Mouse (Mus musculus): Measurements from ENCODE around the gene Insig2.

The Insig2 gene

GRCm38 (mm10) chr1:121280501-121280900, 51.9 kb downstream of the Insig2 start:
- TF ChIP-seq GATA4 (IDR thresholded peaks at IDR 0.05; ENCODE audit: insufficient replicate concordance, low read length): no peak

DNA sequence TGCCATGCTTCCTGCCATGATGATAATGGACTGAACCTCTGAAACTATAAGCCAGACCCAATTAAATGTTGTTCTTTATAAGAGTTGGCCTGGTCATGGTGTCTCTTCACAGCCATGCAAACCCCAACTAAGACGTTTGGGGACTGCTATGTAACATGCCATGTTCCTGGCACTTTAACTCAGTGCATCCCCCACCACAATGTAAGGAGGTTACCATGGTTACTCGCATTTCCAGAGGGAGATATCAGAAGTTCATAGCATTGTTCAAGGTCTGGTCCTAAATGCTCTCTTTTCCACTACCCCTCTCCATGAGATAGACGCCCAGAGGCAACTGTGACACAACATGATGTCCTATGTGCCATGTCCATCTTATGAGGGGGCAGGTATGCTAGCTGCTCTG, 54.0 kb downstream of the Insig2 start:
- TF ChIP-seq GATA4 (IDR thresholded peaks at IDR 0.05; ENCODE audit: insufficient replicate concordance, low read length): no peak

DNA sequence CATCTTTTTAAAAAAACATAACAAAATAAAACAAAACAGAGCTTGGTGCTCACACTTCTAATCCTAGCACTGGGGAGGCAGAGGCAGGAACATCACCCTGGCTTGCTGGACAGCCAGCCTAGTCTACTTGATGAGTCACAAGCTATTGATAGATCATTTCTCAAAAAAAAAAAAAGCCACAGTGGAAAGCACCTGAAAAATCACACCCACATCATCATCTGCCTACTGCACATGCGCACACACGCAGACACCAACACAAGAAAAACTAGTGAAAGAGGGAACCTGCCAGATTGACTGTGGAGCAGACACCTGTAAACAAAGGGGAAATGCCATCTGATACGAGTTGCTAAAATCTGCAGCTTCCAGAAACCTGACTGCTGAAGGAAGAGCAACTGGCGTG, 54.9 kb downstream of the Insig2 start:
- TF ChIP-seq GATA4 (IDR thresholded peaks at IDR 0.05; ENCODE audit: insufficient replicate concordance, low read length): no peak

DNA sequence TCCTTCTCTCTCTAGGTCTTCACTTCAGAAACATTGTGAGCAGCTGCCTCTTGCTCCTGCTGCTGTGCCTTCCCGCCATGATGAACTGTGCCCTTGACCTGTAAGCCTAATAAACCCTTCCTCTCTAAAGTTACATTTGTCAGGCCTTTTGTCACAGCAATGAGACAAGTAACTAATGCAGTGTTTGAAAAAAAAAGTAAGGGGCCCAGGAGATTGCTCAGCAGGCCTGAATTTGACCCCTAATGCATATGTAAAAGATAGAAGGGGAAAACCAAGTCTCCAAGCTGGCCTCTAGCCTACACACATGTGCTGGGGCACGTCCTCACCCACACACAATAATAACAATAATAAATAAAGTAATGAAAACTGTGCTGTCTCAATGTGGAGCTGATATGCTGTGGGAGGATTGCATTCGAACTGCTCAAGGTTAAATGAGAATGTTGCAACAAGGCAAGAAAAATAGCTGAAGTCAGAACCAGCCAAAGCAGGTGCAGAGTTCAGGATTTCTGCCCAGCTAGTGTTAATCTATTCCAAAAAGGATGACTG, 56.4 kb downstream of the Insig2 start:
- no peak for TF ChIP-seq GATA4 (IDR thresholded peaks at IDR 0.05; ENCODE audit: insufficient replicate concordance, low read length)

DNA sequence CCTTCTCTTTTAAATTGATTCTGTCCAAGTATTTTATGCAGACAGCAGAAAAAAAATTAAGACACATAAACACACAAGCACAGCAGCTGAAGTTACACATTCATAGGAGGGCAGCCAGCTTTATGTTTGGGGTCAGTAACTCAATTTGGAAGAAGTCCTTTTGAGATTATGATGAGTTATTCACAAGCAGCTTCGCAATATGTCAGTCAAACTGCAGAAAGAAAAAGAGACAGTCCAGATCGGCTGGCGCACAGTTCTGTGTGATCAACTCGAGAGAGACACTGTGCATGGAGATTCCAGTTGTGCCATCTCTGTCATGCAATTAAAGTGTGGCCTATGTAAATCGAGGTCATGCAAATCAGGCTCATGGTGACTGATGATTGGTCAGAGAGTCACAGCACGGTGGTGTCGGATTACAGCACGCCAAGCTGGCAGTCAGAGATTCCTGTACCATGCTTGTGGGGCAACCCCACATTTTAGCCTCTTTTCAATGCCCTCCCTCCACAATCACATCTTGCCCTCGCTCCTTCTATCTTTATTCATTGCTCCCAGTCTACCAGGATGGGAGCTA, 72.1 kb downstream of the Insig2 start:
- TF ChIP-seq GATA4 (IDR thresholded peaks at IDR 0.05; ENCODE audit: insufficient replicate concordance, low read length): no peak
